Mouse (Mus musculus) right cerebral cortex, postnatal 14 days (tissue): Measurements from ENCODE around the gene Atg3.

Source experiments
- DNase-seq: peaks from one replicate; pipeline ENCODE4 v3.0.0; 2022

The Atg3 gene

DNA sequence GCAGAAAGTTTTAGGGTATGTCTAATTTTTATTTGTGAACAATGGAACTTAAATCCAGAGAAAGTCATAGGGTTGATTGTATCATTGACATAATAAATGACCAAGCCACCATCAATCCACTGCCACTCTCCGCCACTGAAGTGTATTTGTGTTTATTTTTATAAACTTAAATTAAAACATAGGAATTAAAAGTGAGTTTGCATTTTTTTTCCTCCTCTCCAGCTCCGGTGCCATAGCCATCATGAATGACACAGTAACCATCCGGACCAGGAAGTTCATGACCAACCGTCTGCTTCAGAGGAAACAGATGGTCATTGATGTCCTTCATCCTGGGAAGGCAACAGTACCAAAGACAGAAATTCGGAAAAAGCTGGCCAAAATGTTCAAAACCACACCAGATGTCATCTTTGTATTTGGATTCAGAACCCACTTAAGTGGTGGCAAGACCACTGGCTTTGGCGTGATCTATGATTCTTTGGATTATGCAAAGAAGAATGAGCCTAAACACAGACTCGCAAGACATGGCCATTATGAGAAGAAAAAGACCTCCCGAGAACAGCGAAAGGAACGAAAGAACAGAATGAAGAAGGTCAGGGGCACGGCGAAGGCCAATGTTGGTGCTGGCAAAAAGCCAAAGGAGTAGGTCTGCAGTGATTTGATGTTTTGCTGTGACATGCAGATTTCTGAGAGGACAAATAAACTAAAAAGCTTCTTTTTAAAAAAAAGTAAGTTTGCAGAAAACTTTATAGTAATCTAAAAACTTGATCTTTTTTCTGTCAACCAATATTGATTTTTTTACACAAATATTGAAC is 46.5 kb downstream of the Atg3 start:
- DNase-seq = no peak

DNA sequence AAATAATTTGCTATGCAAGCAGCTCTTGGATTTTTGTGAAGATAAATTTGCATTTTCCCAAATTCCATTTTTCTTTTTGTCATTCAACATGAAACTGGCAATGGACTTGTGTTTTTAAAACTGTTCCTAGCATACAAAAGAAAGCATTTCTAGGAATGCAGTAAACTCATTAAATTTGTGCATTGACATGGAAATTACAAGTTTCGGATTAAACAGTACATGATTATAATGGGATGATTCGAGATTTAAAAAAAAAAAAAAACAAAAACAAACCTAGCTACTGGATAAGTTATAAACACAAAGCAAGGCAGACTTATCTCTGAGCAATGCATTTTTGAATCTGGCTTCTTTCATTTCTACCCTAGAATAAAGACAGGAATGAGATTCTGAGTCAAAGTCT is 63.4 kb downstream of the Atg3 start:
- no peak for DNase-seq

GRCm38 (mm10) chr16:45222771-45223170 is 64.2 kb downstream of the Atg3 start:
- DNase-seq = no peak

- DNase-seq = no peak
Measured at GRCm38 (mm10) chr16:45223648-45224388, 65.2 kb downstream of the Atg3 start, which contains the start of gene Btla. Gene Btla, plus strand, starts transcription at chr16:45224315.

DNA sequence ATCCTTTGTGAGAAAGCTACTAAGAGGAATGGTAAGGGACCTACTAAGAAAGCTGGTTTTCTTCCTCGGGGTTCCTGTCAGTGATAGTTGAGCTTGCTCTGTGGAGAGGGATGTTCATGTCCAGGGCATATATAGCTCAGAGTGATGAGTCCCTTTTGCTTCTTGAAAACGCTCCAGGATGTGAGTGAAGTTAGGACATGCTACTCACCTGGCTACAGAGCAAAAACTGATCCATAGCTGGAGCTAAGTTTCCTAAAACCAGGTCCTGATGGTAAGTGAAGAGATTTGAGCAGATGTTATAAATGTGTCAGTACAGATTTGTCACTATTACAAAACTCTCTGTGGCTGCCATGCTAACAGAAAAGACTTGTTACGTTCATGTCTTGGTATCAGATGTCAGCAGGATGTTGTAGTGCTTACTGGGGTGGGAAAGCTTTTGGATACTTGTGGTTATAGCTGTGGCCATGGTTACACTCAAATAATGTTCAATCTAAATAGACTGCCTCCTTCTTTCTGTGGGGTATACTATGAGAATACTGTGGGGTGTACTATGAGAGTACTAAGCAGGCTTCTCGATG is 65.9 kb downstream of the Atg3 start:
- no peak for DNase-seq

DNA sequence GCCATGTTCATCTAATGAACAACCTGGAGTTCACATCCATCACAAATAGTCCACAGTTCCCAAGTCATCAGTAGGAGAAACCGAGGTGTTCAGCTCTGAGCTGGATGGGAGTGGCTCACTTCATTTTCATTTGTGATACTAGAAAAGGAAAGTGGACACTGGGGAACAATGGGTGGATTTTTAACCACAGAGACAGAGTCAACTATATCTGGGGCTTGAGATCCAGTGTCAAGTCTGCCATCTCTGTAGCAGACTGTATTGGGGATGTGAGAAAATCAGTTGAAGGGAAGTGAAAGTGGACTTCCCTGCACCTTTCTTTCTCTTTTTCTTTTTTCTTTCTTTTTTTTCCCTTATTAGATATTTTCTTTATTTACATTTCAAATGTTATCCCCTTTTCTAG is 68.4 kb downstream of the Atg3 start:
- DNase-seq = no peak

GRCm38 (mm10) chr16:45231296-45231695 is 72.7 kb downstream of the Atg3 start:
- no peak for DNase-seq

DNA sequence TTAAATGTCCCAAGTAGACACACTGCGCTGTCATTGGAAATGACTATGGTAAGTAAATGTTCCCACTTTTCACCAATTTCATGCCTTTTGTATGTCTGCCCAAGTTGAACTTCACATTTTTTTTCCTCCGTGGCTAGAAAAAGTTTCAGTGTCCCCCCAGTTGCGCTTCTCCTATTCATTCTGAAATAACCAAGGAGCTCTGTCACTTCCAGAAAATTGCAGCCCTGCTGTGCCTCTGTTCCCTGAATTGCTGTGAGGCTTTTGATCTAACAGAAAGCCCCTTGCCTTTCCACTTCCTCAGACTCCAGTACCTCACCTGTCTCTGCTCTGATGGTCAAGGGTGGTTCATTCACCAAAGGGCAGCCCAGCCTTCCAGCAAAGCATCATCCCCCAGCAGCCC is 74.4 kb downstream of the Atg3 start:
- no peak for DNase-seq
